Mouse (Mus musculus): ENCODE measurements at regions not wholly inside any gene's neighbourhood (a gene's known extent, or its start where the extent isn't known, plus 50 kb on each side); places are given as distances from the start of the nearest gene placed in this dataset.

GRCm38 (mm10) chr3:136439350-136439749, 113.5 kb upstream of the Bank1 start:
- H3K4me1 ChIP-seq (replicated peaks; ENCODE audit: low read depth, low read length) = no peaks in the 10 kb centered on the region
- H3K4me3 ChIP-seq (replicated peaks; ENCODE audit: low read length) = no peak overlapping the region
- H3K36me3 ChIP-seq (ENCODE audit: insufficient read depth, low read length) = no peaks in the 10 kb centered on the region
- no peaks in the 10 kb centered on the region for H3K27me3 ChIP-seq (ENCODE audit: insufficient read depth, low read length)
- TF ChIP-seq CTCF (conservative IDR thresholded peaks at IDR 0.05; ENCODE audit: low read length) = no peak
- no peak for TF ChIP-seq POU5F1 (IDR thresholded peaks at IDR 0.05; ENCODE audit: borderline replicate concordance, low read length)
- TF ChIP-seq NANOG (IDR thresholded peaks at IDR 0.05; ENCODE audit: borderline replicate concordance, low read length) = no peak
- no peaks in the 10 kb centered on the region for H3K9me3 ChIP-seq (ENCODE audit: low read length)

- Histone ChIP-seq H3K36me3 (ENCODE audit: insufficient read depth, low read length) (no peaks in the 10 kb centered on the region), H3K4me3 (replicated peaks; ENCODE audit: low read length) (no peak overlapping the region), H3K27me3 (ENCODE audit: insufficient read depth, low read length) (no peaks in the 10 kb centered on the region), H3K4me1 (replicated peaks; ENCODE audit: low read depth, low read length) (no peaks in the 10 kb centered on the region), H3K9me3 (ENCODE audit: low read length) (no peaks in the 10 kb centered on the region)
- TF ChIP-seq NANOG (IDR thresholded peaks at IDR 0.05; ENCODE audit: borderline replicate concordance, low read length) (no peak), CTCF (conservative IDR thresholded peaks at IDR 0.05; ENCODE audit: low read length) (no peak), POU5F1 (IDR thresholded peaks at IDR 0.05; ENCODE audit: borderline replicate concordance, low read length) (no peak)
These were observed 108.5 kb upstream of the Bank1 start for GRCm38 (mm10) chr3:136434407-136434806.

GRCm38 (mm10) chr3:136432072-136432471, 106.2 kb upstream of the Bank1 start:
- TF ChIP-seq CTCF (conservative IDR thresholded peaks at IDR 0.05; ENCODE audit: low read length) (no peak), POU5F1 (IDR thresholded peaks at IDR 0.05; ENCODE audit: borderline replicate concordance, low read length) (no peak)
- Histone ChIP-seq H3K4me3 (replicated peaks; ENCODE audit: low read length) (no peak overlapping the region), H3K4me1 (replicated peaks; ENCODE audit: low read depth, low read length) (no peaks in the 10 kb centered on the region), H3K9me3 (ENCODE audit: low read length) (no peaks in the 10 kb centered on the region), H3K36me3 (ENCODE audit: insufficient read depth, low read length) (no peaks in the 10 kb centered on the region), H3K27me3 (ENCODE audit: insufficient read depth, low read length) (no peaks in the 10 kb centered on the region)

- Histone ChIP-seq H3K4me3 (replicated peaks; ENCODE audit: low read length) (no peak overlapping the region), H3K9me3 (ENCODE audit: low read length) (no peaks in the 10 kb centered on the region), H3K27me3 (ENCODE audit: insufficient read depth, low read length) (no peaks in the 10 kb centered on the region), H3K4me1 (replicated peaks; ENCODE audit: low read depth, low read length) (no peaks in the 10 kb centered on the region), H3K36me3 (ENCODE audit: insufficient read depth, low read length) (no peaks in the 10 kb centered on the region)
- TF ChIP-seq CTCF (conservative IDR thresholded peaks at IDR 0.05; ENCODE audit: low read length) (no peak), POU5F1 (IDR thresholded peaks at IDR 0.05; ENCODE audit: borderline replicate concordance, low read length) (no peak), NANOG (IDR thresholded peaks at IDR 0.05; ENCODE audit: borderline replicate concordance, low read length) (no peak)
These were observed 101.6 kb upstream of the Bank1 start for GRCm38 (mm10) chr3:136427427-136427826.

- no peaks in the 10 kb centered on the region for H3K9me3 ChIP-seq (ENCODE audit: low read length)
- no peaks in the 10 kb centered on the region for H3K27me3 ChIP-seq (ENCODE audit: insufficient read depth, low read length)
- no peaks in the 10 kb centered on the region for H3K36me3 ChIP-seq (ENCODE audit: insufficient read depth, low read length)
- H3K4me3 ChIP-seq (replicated peaks; ENCODE audit: low read length) = no peak overlapping the region
- no peak for TF ChIP-seq NANOG (IDR thresholded peaks at IDR 0.05; ENCODE audit: borderline replicate concordance, low read length)
- TF ChIP-seq POU5F1 (IDR thresholded peaks at IDR 0.05; ENCODE audit: borderline replicate concordance, low read length) = no peak
- TF ChIP-seq CTCF (conservative IDR thresholded peaks at IDR 0.05; ENCODE audit: low read length) = no peak
- H3K4me1 ChIP-seq (replicated peaks; ENCODE audit: low read depth, low read length) = no peaks in the 10 kb centered on the region
These were observed 100.8 kb upstream of the Bank1 start for GRCm38 (mm10) chr3:136426539-136427194.

GRCm38 (mm10) chr3:136421969-136422614, 96.2 kb upstream of the Bank1 start:
- no peaks in the 10 kb centered on the region for H3K4me1 ChIP-seq (replicated peaks; ENCODE audit: low read depth, low read length)
- H3K4me3 ChIP-seq (replicated peaks; ENCODE audit: low read length) = no peak overlapping the region
- no peaks in the 10 kb centered on the region for H3K36me3 ChIP-seq (ENCODE audit: insufficient read depth, low read length)
- H3K9me3 ChIP-seq (ENCODE audit: low read length) = no peaks in the 10 kb centered on the region
- no peaks in the 10 kb centered on the region for H3K27me3 ChIP-seq (ENCODE audit: insufficient read depth, low read length)
- TF ChIP-seq NANOG (IDR thresholded peaks at IDR 0.05; ENCODE audit: borderline replicate concordance, low read length) = no peak
- no peak for TF ChIP-seq CTCF (conservative IDR thresholded peaks at IDR 0.05; ENCODE audit: low read length)
- no peak for TF ChIP-seq POU5F1 (IDR thresholded peaks at IDR 0.05; ENCODE audit: borderline replicate concordance, low read length)

GRCm38 (mm10) chr3:136405606-136406005, 79.7 kb upstream of the Bank1 start:
- no peaks in the 10 kb centered on the region for H3K9me3 ChIP-seq (ENCODE audit: low read length)
- H3K27me3 ChIP-seq (ENCODE audit: insufficient read depth, low read length) = no peaks in the 10 kb centered on the region
- H3K36me3 ChIP-seq (ENCODE audit: insufficient read depth, low read length) = no peaks in the 10 kb centered on the region
- TF ChIP-seq NANOG (IDR thresholded peaks at IDR 0.05; ENCODE audit: borderline replicate concordance, low read length) (no peak), CTCF (conservative IDR thresholded peaks at IDR 0.05; ENCODE audit: low read length) (no peak), POU5F1 (IDR thresholded peaks at IDR 0.05; ENCODE audit: borderline replicate concordance, low read length) (no peak)
- no peak overlapping the region for H3K4me3 ChIP-seq (replicated peaks; ENCODE audit: low read length)
- no peaks in the 10 kb centered on the region for H3K4me1 ChIP-seq (replicated peaks; ENCODE audit: low read depth, low read length)

- no peaks in the 10 kb centered on the region for H3K4me1 ChIP-seq (replicated peaks; ENCODE audit: low read depth, low read length)
- no peaks in the 10 kb centered on the region for H3K27me3 ChIP-seq (ENCODE audit: insufficient read depth, low read length)
- TF ChIP-seq POU5F1 (IDR thresholded peaks at IDR 0.05; ENCODE audit: borderline replicate concordance, low read length) (no peak), CTCF (conservative IDR thresholded peaks at IDR 0.05; ENCODE audit: low read length) (no peak), NANOG (IDR thresholded peaks at IDR 0.05; ENCODE audit: borderline replicate concordance, low read length) (no peak)
- no peaks in the 10 kb centered on the region for H3K36me3 ChIP-seq (ENCODE audit: insufficient read depth, low read length)
- H3K4me3 ChIP-seq (replicated peaks; ENCODE audit: low read length) = no peak overlapping the region
- no peaks in the 10 kb centered on the region for H3K9me3 ChIP-seq (ENCODE audit: low read length)
These were observed 57.4 kb upstream of the Bank1 start for GRCm38 (mm10) chr3:136383282-136383681.
